Mouse (Mus musculus): ENCODE measurements at regions not wholly inside any gene's neighbourhood (a gene's known extent, or its start where the extent isn't known, plus 50 kb on each side); places are given as distances from the start of the nearest gene placed in this dataset.
A peak's percentile ranks its signal among the peaks of the same experiment; 100 is the strongest.

DNA sequence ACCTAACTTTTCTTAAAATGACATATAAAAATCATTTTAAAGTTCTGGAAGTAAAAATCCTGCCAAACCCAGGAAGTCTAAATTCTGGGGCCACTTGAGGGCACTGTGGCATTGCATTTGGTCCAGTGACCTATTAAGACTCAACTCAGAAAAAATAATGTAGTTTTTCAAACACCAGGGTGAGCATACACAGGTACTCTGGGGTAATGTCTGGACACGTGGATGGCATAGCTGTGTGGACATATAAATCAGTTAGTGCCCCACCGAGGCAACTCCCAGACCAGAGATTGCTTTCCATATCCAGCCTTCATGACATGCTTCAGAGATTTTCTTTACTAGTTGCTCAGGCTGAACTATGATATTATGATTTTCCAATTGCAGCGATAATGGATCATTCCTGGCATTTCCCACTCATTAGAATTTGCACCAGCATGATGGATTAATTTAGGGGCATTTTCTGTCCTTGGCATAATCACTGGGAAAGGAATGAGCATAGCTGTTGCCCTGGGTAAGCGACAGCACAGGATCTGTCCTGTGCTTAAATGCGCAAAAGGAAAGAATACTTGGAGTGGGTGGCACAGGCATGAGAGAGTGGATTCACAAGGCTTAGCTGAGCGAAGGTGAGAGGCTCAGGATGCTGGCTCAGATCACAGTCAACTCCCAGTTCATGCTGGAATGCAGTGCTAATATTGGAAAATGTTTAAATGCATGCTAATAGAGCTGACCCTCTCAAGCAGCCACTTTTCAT is 1526.6 kb upstream of the Cdh8 start:
- DNase-seq (ENCODE audit: low spot score), result peak; percentile 71
- WGBS, result 74% methylated on average over 6 of the region's 6 CpGs
- Histone ChIP-seq H3K4me2 (ENCODE audit: low read length) (no peak overlapping the region), H3K4me1 (ENCODE audit: control insufficient read depth, insufficient read depth, low read length) (no peaks in the 10 kb centered on the region), H3K9me3 (replicated peaks; ENCODE audit: control insufficient read depth, low read length) (no peaks in the 10 kb centered on the region), H3K27me3 (replicated peaks; ENCODE audit: control insufficient read depth, insufficient read depth, low read length) (no peaks in the 10 kb centered on the region), H3K27ac (ENCODE audit: low read depth, low read length) (no peak overlapping the region), H3K9ac (ENCODE audit: low read length) (no peak overlapping the region), H3K36me3 (ENCODE audit: control insufficient read depth, insufficient read depth, low read length) (no peaks in the 10 kb centered on the region), H3K4me3 (ENCODE audit: low read depth, low read length) (no peak overlapping the region)
- ATAC-seq, result peak; percentile 69

DNA sequence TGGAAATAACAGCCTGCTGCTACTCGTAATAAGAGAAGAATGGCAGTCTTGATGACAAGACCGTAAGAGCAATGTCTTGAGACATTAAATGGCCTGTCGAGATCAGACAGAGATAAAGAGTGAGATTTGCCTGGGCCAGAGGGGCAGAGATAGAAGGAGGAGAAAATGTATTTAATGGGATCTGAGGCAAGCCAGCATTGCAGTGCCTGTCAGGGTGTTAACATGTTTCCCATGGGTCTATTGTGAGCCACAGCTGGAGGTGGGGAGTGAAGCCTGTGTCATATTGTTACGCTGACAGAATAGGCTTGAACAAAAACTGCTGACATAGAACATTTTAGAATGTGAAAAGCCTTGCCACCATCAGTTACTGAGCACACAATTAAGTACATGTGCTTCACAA is 1523.3 kb upstream of the Cdh8 start:
- Histone ChIP-seq H3K9me3 (replicated peaks; ENCODE audit: control insufficient read depth, low read length) (no peaks in the 10 kb centered on the region), H3K4me3 (ENCODE audit: low read depth, low read length) (no peak overlapping the region), H3K27me3 (replicated peaks; ENCODE audit: control insufficient read depth, insufficient read depth, low read length) (no peaks in the 10 kb centered on the region), H3K9ac (ENCODE audit: low read length) (no peak overlapping the region), H3K4me1 (ENCODE audit: control insufficient read depth, insufficient read depth, low read length) (no peaks in the 10 kb centered on the region), H3K27ac (ENCODE audit: low read depth, low read length) (no peak overlapping the region), H3K4me2 (ENCODE audit: low read length) (no peak overlapping the region), H3K36me3 (ENCODE audit: control insufficient read depth, insufficient read depth, low read length) (no peaks in the 10 kb centered on the region)
- DNase-seq (ENCODE audit: low spot score), result peak; percentile 75
- WGBS, result 4% methylated on average over 4 of the region's 4 CpGs
- peak; percentile 76 for ATAC-seq

DNA sequence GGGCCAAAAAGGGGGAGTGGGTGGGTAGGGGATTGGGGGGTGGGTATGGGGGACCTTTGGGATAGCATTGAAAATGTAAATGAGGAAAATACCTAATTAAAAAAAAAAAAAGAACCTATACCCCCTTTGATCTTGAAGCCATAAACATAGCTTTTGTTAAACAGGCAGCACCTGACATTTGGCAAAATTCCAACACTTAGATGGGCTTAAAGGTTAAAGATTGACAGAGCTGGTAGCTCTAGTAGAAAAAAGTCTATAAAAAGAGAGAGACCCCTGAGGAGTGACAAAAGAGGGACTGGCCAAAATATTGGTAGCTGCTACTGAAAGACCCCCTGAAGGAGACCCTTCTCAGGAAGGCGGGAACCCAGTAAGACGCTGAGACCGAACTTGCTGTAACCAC is 1474.0 kb upstream of the Cdh8 start:
- no peak for ATAC-seq
- H3K9ac ChIP-seq (ENCODE audit: low read length), result no peak overlapping the region
- no peaks in the 10 kb centered on the region for H3K4me1 ChIP-seq (ENCODE audit: control insufficient read depth, insufficient read depth, low read length)
- H3K27ac ChIP-seq (ENCODE audit: low read depth, low read length), result no peak overlapping the region
- H3K4me3 ChIP-seq (ENCODE audit: low read depth, low read length), result no peak overlapping the region
- no peaks in the 10 kb centered on the region for H3K9me3 ChIP-seq (replicated peaks; ENCODE audit: control insufficient read depth, low read length)
- 30% methylated on average over 3 of the region's 3 CpGs for WGBS
- no peak overlapping the region for H3K4me2 ChIP-seq (ENCODE audit: low read length)
- no peaks in the 10 kb centered on the region for H3K36me3 ChIP-seq (ENCODE audit: control insufficient read depth, insufficient read depth, low read length)
- H3K27me3 ChIP-seq (replicated peaks; ENCODE audit: control insufficient read depth, insufficient read depth, low read length), result no peaks in the 10 kb centered on the region
- no peak for DNase-seq (ENCODE audit: low spot score)

DNA sequence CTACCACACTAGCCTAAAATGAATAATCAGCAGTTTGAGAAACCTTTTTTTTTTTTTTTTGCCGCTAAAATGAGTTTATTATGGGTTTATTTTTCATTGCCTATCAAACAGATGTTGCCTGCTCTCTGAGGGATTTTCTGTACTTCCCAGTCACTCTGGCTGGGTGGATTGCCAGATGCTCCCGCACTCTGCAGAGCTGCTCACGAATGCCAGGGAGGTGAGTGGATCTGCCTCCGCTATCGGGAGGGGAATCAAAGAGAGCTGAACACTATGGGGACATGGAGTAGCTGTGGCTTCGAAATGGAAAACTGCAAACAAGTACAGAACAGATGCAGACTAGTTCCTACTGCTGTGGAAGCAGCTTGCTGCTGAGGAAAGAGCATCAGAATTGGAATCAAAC is 1449.4 kb upstream of the Cdh8 start:
- no peak overlapping the region for H3K27ac ChIP-seq (ENCODE audit: low read depth, low read length)
- peak; percentile 16 for DNase-seq (ENCODE audit: low spot score)
- H3K4me3 ChIP-seq (ENCODE audit: low read depth, low read length), result no peak overlapping the region
- 79% methylated on average over 6 of the region's 6 CpGs for whole genome bisulfite sequencing
- no peak overlapping the region for H3K4me2 ChIP-seq (ENCODE audit: low read length)
- H3K36me3 ChIP-seq (ENCODE audit: control insufficient read depth, insufficient read depth, low read length), result no peaks in the 10 kb centered on the region
- no peaks in the 10 kb centered on the region for H3K9me3 ChIP-seq (replicated peaks; ENCODE audit: control insufficient read depth, low read length)
- no peak overlapping the region for H3K9ac ChIP-seq (ENCODE audit: low read length)
- no peak for ATAC-seq
- no peaks in the 10 kb centered on the region for H3K27me3 ChIP-seq (replicated peaks; ENCODE audit: control insufficient read depth, insufficient read depth, low read length)
- H3K4me1 ChIP-seq (ENCODE audit: control insufficient read depth, insufficient read depth, low read length), result no peaks in the 10 kb centered on the region

DNA sequence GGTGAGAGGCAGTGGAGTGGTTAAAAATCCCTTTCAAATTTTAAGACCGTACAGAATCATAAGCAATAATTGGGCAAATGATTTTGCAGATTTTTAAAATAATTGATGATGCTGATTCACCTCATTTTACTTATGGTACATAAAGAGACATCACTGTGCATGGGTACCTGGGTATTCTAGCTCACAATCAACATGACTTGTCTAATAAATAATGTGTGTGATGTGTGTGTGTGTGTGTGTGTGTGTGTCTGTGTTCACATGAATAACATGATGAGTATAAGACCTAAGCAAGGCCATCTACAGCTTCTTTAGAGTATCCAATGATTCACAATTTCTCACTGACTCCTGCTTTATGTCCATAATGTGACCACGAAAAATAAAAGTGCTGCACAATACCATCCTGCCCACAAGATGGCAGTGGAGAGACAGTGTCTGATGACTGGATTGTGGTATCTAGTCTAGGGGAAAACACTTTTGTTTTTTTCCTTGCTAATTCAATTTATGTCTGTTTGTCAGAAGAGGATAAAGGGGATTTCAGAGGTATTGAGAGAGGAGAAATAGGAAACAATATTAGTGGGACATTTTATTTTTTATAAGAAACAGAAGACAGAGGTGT is 1434.7 kb upstream of the Cdh8 start:
- H3K27me3 ChIP-seq (replicated peaks; ENCODE audit: control insufficient read depth, insufficient read depth, low read length), result no peaks in the 10 kb centered on the region
- no peak overlapping the region for H3K9ac ChIP-seq (ENCODE audit: low read length)
- no peaks in the 10 kb centered on the region for H3K36me3 ChIP-seq (ENCODE audit: control insufficient read depth, insufficient read depth, low read length)
- no peaks in the 10 kb centered on the region for H3K4me1 ChIP-seq (ENCODE audit: control insufficient read depth, insufficient read depth, low read length)
- no peak overlapping the region for H3K4me2 ChIP-seq (ENCODE audit: low read length)
- no peak overlapping the region for H3K27ac ChIP-seq (ENCODE audit: low read depth, low read length)
- no peak overlapping the region for H3K4me3 ChIP-seq (ENCODE audit: low read depth, low read length)
- ATAC-seq (peak; percentile 84), DNase-seq (ENCODE audit: low spot score) (peak; percentile 79)
- no peaks in the 10 kb centered on the region for H3K9me3 ChIP-seq (replicated peaks; ENCODE audit: control insufficient read depth, low read length)
- 42% methylated on average over 2 of the region's 2 CpGs for WGBS

Measured in forebrain, embryonic 14.5 days (tissue).